ENCODE assay signal across 10 mouse cellular contexts in genomic region chr2:136002118-136002517, GRCm38 (mm10). TPM values are rescaled to one million over a fixed set of nuclear protein-coding genes. Genes with fewer than 3 reads are reported as not detected.
DNase-seq lines count a peak whose midpoint lies in the region; ATAC-seq and TF ChIP-seq lines count a peak whose summit lies in the region.
"Had no signal": no experiment of that assay in that cellular context is flagged by ENCODE, and none has a peak within 500 bp of the region (broad histone marks: within the 10 kb centered on the region; RNA-seq: fewer than 3 reads in every experiment).

No protein-coding gene starts in this region.

- no peaks in the 10 kb centered on the region for H3K36me3 ChIP-seq in neural tube, embryonic 11.5 days (ENCODE audit: control insufficient read depth, insufficient read depth, low read length)
- H3K36me3 ChIP-seq in hindbrain, embryonic 14.5 days (replicated peaks; ENCODE audit: control insufficient read depth, insufficient read depth): peaks cover 20% of the 10 kb centered on the region; the same call in 1 of the 2 replicates
- H3K36me3 ChIP-seq: liver, embryonic 15.5 days had no signal

- no peaks in the 10 kb centered on the region for H3K9me3 ChIP-seq in neural tube, embryonic 11.5 days (ENCODE audit: control insufficient read depth, low read length)
- no peaks in the 10 kb centered on the region for H3K9me3 ChIP-seq in hindbrain, embryonic 14.5 days (ENCODE audit: control insufficient read depth, low read length)
- H3K9me3 ChIP-seq: liver, embryonic 15.5 days had no signal

- no peak overlapping the region for H3K4me3 ChIP-seq in gastrocnemius, adult 2 months
- H3K4me3 ChIP-seq in neural tube, embryonic 11.5 days (ENCODE audit: low read depth, low read length): no peak overlapping the region
- H3K4me3 ChIP-seq in hindbrain, embryonic 14.5 days (replicated peaks; ENCODE audit: low read length): no peak overlapping the region
- H3K4me3 ChIP-seq: erythroblast, embryonic 14.5 days; liver, embryonic 15.5 days had no signal

- H3K27me3 ChIP-seq in neural tube, embryonic 11.5 days (ENCODE audit: control insufficient read depth, insufficient read depth, low read length): no peaks in the 10 kb centered on the region
- no peaks in the 10 kb centered on the region for H3K27me3 ChIP-seq in hindbrain, embryonic 14.5 days (ENCODE audit: control insufficient read depth, insufficient read depth, low read length)
- H3K27me3 ChIP-seq: liver, embryonic 15.5 days had no signal

- whole genome bisulfite sequencing in neural tube, embryonic 11.5 days: 56% methylated on average over 7 of the region's 7 CpGs
- 55% methylated on average over 7 of the region's 7 CpGs for WGBS in hindbrain, embryonic 14.5 days

- no peak overlapping the region for H3K4me2 ChIP-seq in neural tube, embryonic 11.5 days (ENCODE audit: low read depth)
- H3K4me2 ChIP-seq in hindbrain, embryonic 14.5 days (replicated peaks): no peak overlapping the region
- H3K4me2 ChIP-seq: liver, embryonic 15.5 days had no signal

- no peaks in the 10 kb centered on the region for H3K4me1 ChIP-seq in neural tube, embryonic 11.5 days (ENCODE audit: control insufficient read depth, insufficient read depth, low read length)
- H3K4me1 ChIP-seq in hindbrain, embryonic 14.5 days (replicated peaks; ENCODE audit: control insufficient read depth, insufficient read depth, low read length): peaks cover 16% of the 10 kb centered on the region
- H3K4me1 ChIP-seq: liver, embryonic 15.5 days had no signal

- TF ChIP-seq CTCF in gastrocnemius, adult 2 months (IDR thresholded peaks at IDR 0.05): peak; percentile 48

- DNase-seq in gastrocnemius, adult 2 months: no peak
- no peak for DNase-seq in gastrocnemius, postnatal 36 days
- DNase-seq in neural tube, embryonic 11.5 days (ENCODE audit: low spot score): peak; percentile 16
- no peak for DNase-seq in neural tube, embryonic 10.5 days (ENCODE audit: extremely low spot score, low spot score)
- peak; percentile 67 for DNase-seq in hindbrain, embryonic 14.5 days (ENCODE audit: low spot score)
- DNase-seq in testis, postnatal 10 days (ENCODE audit: low spot score): no peak
- DNase-seq in urinary bladder, postnatal 25 days (ENCODE audit: low spot score): no peak
- no peak for DNase-seq in right cerebral cortex, postnatal 10 days (ENCODE audit: low spot score in 2 of 2)

- intact Hi-C loops in gastrocnemius, adult 2 months (cut with DNase I): no loop called here
- intact Hi-C loops in gastrocnemius, postnatal 36 days (cut with DNase I): no loop called here

- peak; percentile 35; the same call in 1 of the 2 replicates for ATAC-seq in neural tube, embryonic 11.5 days (ENCODE audit: insufficient read depth, low FRiP score, low TSS enrichment)
- peak; percentile 49; the same call in 1 of the 2 replicates for ATAC-seq in hindbrain, embryonic 14.5 days (ENCODE audit: low FRiP score)

- H3K27ac ChIP-seq in gastrocnemius, adult 2 months: no peak overlapping the region
- H3K27ac ChIP-seq in neural tube, embryonic 11.5 days (ENCODE audit: low read depth, low read length): no peak overlapping the region
- H3K27ac ChIP-seq in hindbrain, embryonic 14.5 days: no peak overlapping the region
- H3K27ac ChIP-seq: liver, embryonic 15.5 days had no signal

- no peak overlapping the region for H3K9ac ChIP-seq in neural tube, embryonic 11.5 days (ENCODE audit: low read length)
- H3K9ac ChIP-seq in hindbrain, embryonic 14.5 days: no peak overlapping the region
- H3K9ac ChIP-seq: liver, embryonic 15.5 days had no signal

RNA-seq across cellular contexts. Expression of gene Lamp5, which starts 49.9 kb away (rescaled TPM):
- total RNA-seq in gastrocnemius, adult 2 months (2021): not detected
- not detected for total RNA-seq in gastrocnemius, postnatal 36 days (2021)
- 70.4 and 72.0 TPM in 2 replicates for polyA plus RNA-seq in neural tube, embryonic 11.5 days (2014; fragmentation: Nextera tagmentation; extraction: Ambion mirVana)
- polyA plus RNA-seq in hindbrain, embryonic 14.5 days (2014; fragmentation: Nextera tagmentation; extraction: Ambion mirVana): 227 and 267 TPM in 2 replicates
- polyA plus RNA-seq: erythroblast, embryonic 14.5 days; liver, embryonic 15.5 days had no signal

Comparison
In these comparisons a context has a peak if more than half of its experiments do, and no peak if none do; other contexts are left out.
1. DNase-seq: peak in neural tube, embryonic 11.5 days (single experiment) and hindbrain, embryonic 14.5 days (single experiment); none in gastrocnemius, adult 2 months (single experiment), gastrocnemius, postnatal 36 days (0 of 2), neural tube, embryonic 10.5 days (single experiment), testis, postnatal 10 days (single experiment), urinary bladder, postnatal 25 days (single experiment) and right cerebral cortex, postnatal 10 days (0 of 2).